Mouse (Mus musculus) thymus, adult 2 months (tissue): ENCODE results near the gene Cfl1. TPM values are rescaled to one million over a fixed set of nuclear protein-coding genes. Genes with fewer than 3 reads are reported as not detected.

Source experiments
- DNase-seq: peaks from one replicate; pipeline ENCODE4 v3.0.0; 2021
- H3K27ac ChIP-seq: fragments of 200-500 bp; 2 replicates; pipeline ENCODE4 v1.5.1; 2012; ENCODE audit warnings: low read length, control low read depth; ENCODE audit not compliant: control insufficient read depth, insufficient read depth
- H3K27me3 ChIP-seq: fragments of 200-500 bp; 2 replicates; pipeline ENCODE4 v1.6.1; 2012; ENCODE audit warnings: mild to moderate bottlenecking, low read length, moderate library complexity, mixed read lengths; ENCODE audit not compliant: control insufficient read depth, insufficient read depth
- H3K36me3 ChIP-seq: fragments of 200-500 bp; 2 replicates; pipeline ENCODE4 v1.6.1; 2012; ENCODE audit warnings: mild to moderate bottlenecking, low read length, moderate library complexity; ENCODE audit not compliant: control insufficient read depth, insufficient read depth
- H3K4me1 ChIP-seq: fragments of 200-500 bp; replicated peaks from 2 replicates; pipeline ENCODE4 v1.6.1; 2012; ENCODE audit warnings: low read length; ENCODE audit not compliant: control insufficient read depth, insufficient read depth
- H3K4me3 ChIP-seq: fragments of 200-500 bp; 2 replicates; pipeline ENCODE4 v1.5.1; 2012; ENCODE audit warnings: mild to moderate bottlenecking, low read length, control low read depth, moderate library complexity; ENCODE audit not compliant: control insufficient read depth, insufficient read depth
- CTCF ChIP-seq: fragments of 200-500 bp; IDR thresholded peaks from 2 replicates; pipeline ENCODE4 v1.5.1; 2012; ENCODE audit warnings: mild to moderate bottlenecking, control low read depth, low read length, moderate library complexity, borderline replicate concordance; ENCODE audit not compliant: control insufficient read depth, poor library complexity, insufficient read depth; ENCODE audit errors: extremely low read depth
- POLR2A ChIP-seq: fragments of 200-500 bp; IDR thresholded peaks from 2 replicates; pipeline ENCODE4 v1.6.1; 2012; ENCODE audit warnings: mild to moderate bottlenecking, low read length, control low read depth, moderate library complexity; ENCODE audit not compliant: control insufficient read depth, poor library complexity, insufficient read depth; ENCODE audit errors: extremely low read depth
- WGBS: fragments of 180-500 bp; shearing (Covaris S2); methylation state at CpG from one replicate; pipeline ENCODE4 v1.1.7; 2018; 5-methylcytosine and 5-hydroxymethylcytosine counted together
- polyA plus RNA-seq: library from polyadenylated mRNA; depleted of rRNA; stranded (reverse); fragments of >200 nt; gene quantifications from 2 replicates; pipeline ENCODE4 v1.2.3, GENCODE M21; 2012

Cfl1 gene
- polyA plus RNA-seq, 1 experiment = 1,557 TPM

GRCm38 (mm10) chr19:5483386-5484359 lies 6.6 kb upstream of the Cfl1 start:
- Histone ChIP-seq H3K4me1 (peaks cover 19% of the 10 kb centered on the region), H3K36me3 (peaks cover 20% of the 10 kb centered on the region; the same call in 1 of the 2 replicates), H3K4me3 (no peak overlapping the region), H3K27me3 (no peaks in the 10 kb centered on the region), H3K27ac (no peak overlapping the region)
- DNase-seq = no peak
- 95% methylated on average over 19 of the region's 19 CpGs for WGBS
- TF ChIP-seq POLR2A (no peak), CTCF (no peak)

- no peak overlapping the region for H3K27ac ChIP-seq
- 67% methylated on average over 5 of the region's 5 CpGs for WGBS
- peaks cover 20% of the 10 kb centered on the region; the same call in 1 of the 2 replicates for H3K36me3 ChIP-seq
Observed at GRCm38 (mm10) chr19:5484496-5484895, 5.8 kb upstream of the Cfl1 start.

GRCm38 (mm10) chr19:5485371-5485770 lies 4.9 kb upstream of the Cfl1 start:
- H3K4me1 ChIP-seq = peaks cover 23% of the 10 kb centered on the region
- H3K36me3 ChIP-seq = peaks cover 20% of the 10 kb centered on the region; the same call in 1 of the 2 replicates
- H3K27ac ChIP-seq = no peak overlapping the region
- WGBS = 96% methylated on average over 8 of the region's 8 CpGs
- no peak overlapping the region for H3K4me3 ChIP-seq
- TF ChIP-seq POLR2A (no peak), CTCF (no peak)
- no peak for DNase-seq
- no peaks in the 10 kb centered on the region for H3K27me3 ChIP-seq

More at GRCm38 (mm10) chr19:5484496-5484895, 5.8 kb upstream of the Cfl1 start:
- TF ChIP-seq CTCF (no peak), POLR2A (no peak)
- H3K27me3 ChIP-seq = no peaks in the 10 kb centered on the region
- peaks cover 21% of the 10 kb centered on the region for H3K4me1 ChIP-seq
- H3K4me3 ChIP-seq = no peak overlapping the region
- no peak for DNase-seq

- 96% methylated on average over 7 of the region's 7 CpGs for WGBS
- H3K4me1 ChIP-seq = peaks cover 23% of the 10 kb centered on the region
- H3K27ac ChIP-seq = no peak overlapping the region
- H3K36me3 ChIP-seq = peaks cover 20% of the 10 kb centered on the region; the same call in 1 of the 2 replicates
- no peak for DNase-seq
- H3K27me3 ChIP-seq = no peaks in the 10 kb centered on the region
- no peak overlapping the region for H3K4me3 ChIP-seq
- no peak for TF ChIP-seq CTCF
- no peak for TF ChIP-seq POLR2A
Observed at GRCm38 (mm10) chr19:5485821-5486220, 4.4 kb upstream of the Cfl1 start.

- Histone ChIP-seq H3K36me3 (peaks cover 20% of the 10 kb centered on the region; the same call in 1 of the 2 replicates), H3K4me3 (no peak overlapping the region), H3K27ac (no peak overlapping the region), H3K4me1 (peaks cover 23% of the 10 kb centered on the region), H3K27me3 (no peaks in the 10 kb centered on the region)
- DNase-seq = no peak
- WGBS = 86% methylated on average over 8 of the region's 8 CpGs
- TF ChIP-seq POLR2A = no peak
- no peak for TF ChIP-seq CTCF
Observed at GRCm38 (mm10) chr19:5486286-5486685, 4.0 kb upstream of the Cfl1 start.

GRCm38 (mm10) chr19:5486771-5487170 lies 3.5 kb upstream of the Cfl1 start:
- Histone ChIP-seq H3K4me3 (no peak overlapping the region), H3K27ac (no peak overlapping the region), H3K36me3 (peaks cover 20% of the 10 kb centered on the region; the same call in 1 of the 2 replicates), H3K27me3 (no peaks in the 10 kb centered on the region), H3K4me1 (peaks cover 23% of the 10 kb centered on the region)
- WGBS = 90% methylated on average over 4 of the region's 4 CpGs
- DNase-seq = no peak
- TF ChIP-seq CTCF (no peak), POLR2A (no peak)
